Mouse (Mus musculus) neutrophil, adult 5-6 weeks (primary cell): ENCODE results near the gene Hpd. TPM values are rescaled to one million over a fixed set of nuclear protein-coding genes. Genes with fewer than 3 reads are reported as not detected.

Experiments
- ATAC-seq: fragments of 151-379, 151-347 bp; 2 replicates; pipeline ENCODE4 v1.8.0; 2017; ENCODE audit warnings: mild to moderate bottlenecking, moderate TSS enrichment; ENCODE audit not compliant: insufficient number of reproducible peaks, poor library complexity, low FRiP score, severe bottlenecking; ENCODE audit errors: extremely low read depth
- total RNA-seq: library from RNA; stranded (forward); fragments of 200-1000 nt; gene quantifications from 2 replicates; pipeline ENCODE4 v1.2.3, GENCODE M21; 2017

Hpd gene
- total RNA-seq, 1 experiment from 2014 or later = not detected

GRCm38 (mm10) chr5:123191427-123191826, 8.9 kb upstream of the Hpd start:
- no peak for ATAC-seq

- ATAC-seq = no peak
Measured at GRCm38 (mm10) chr5:123190912-123191311, 8.4 kb upstream of the Hpd start.

- ATAC-seq = no peak
Measured at GRCm38 (mm10) chr5:123187306-123187705, 4.8 kb upstream of the Hpd start.

GRCm38 (mm10) chr5:123185966-123186365, 3.4 kb upstream of the Hpd start:
- ATAC-seq = no peak

- no peak for ATAC-seq
Measured at GRCm38 (mm10) chr5:123181536-123181935, 991 bp downstream of the Hpd start.

- no peak for ATAC-seq
Measured at GRCm38 (mm10) chr5:123180390-123180789, 2.1 kb downstream of the Hpd start.

GRCm38 (mm10) chr5:123178792-123179191, 3.7 kb downstream of the Hpd start:
- no peak for ATAC-seq

GRCm38 (mm10) chr5:123171646-123172350, 10.7 kb downstream of the Hpd start:
- ATAC-seq = peak; percentile 85

GRCm38 (mm10) chr5:123170365-123170764, 12.2 kb downstream of the Hpd start:
- no peak for ATAC-seq

- no peak for ATAC-seq
Measured at GRCm38 (mm10) chr5:123169284-123169683, 13.2 kb downstream of the Hpd start, which contains the start of gene Psmd9. TSS of gene Psmd9 (plus strand) at chr5:123169413.

GRCm38 (mm10) chr5:123167591-123167990, 14.9 kb downstream of the Hpd start:
- ATAC-seq = no peak

GRCm38 (mm10) chr5:123166437-123166836, 16.1 kb downstream of the Hpd start:
- ATAC-seq = no peak

- ATAC-seq = no peak
Measured at GRCm38 (mm10) chr5:123162942-123163341, 19.6 kb downstream of the Hpd start.

- no peak for ATAC-seq
Measured at GRCm38 (mm10) chr5:123160341-123160740, 22.2 kb downstream of the Hpd start.

- no peak for ATAC-seq
Measured at GRCm38 (mm10) chr5:123159866-123160265, 22.7 kb downstream of the Hpd start.

- no peak for ATAC-seq
Measured at GRCm38 (mm10) chr5:123159446-123159845, 23.1 kb downstream of the Hpd start.

- no peak for ATAC-seq
Measured at GRCm38 (mm10) chr5:123157972-123158371, 24.6 kb downstream of the Hpd start.

GRCm38 (mm10) chr5:123156763-123157162, 25.8 kb downstream of the Hpd start:
- no peak for ATAC-seq

- peak; percentile 53 for ATAC-seq
Measured at GRCm38 (mm10) chr5:123155425-123155824, 27.1 kb downstream of the Hpd start.

- ATAC-seq = no peak
Measured at GRCm38 (mm10) chr5:123152901-123153300, 29.6 kb downstream of the Hpd start.
